Mouse (Mus musculus): ENCODE results near the gene Spg7.

- no peak for TF ChIP-seq CTCF (IDR thresholded peaks at IDR 0.05; ENCODE audit: low read depth, low read length)
- no peak for TF ChIP-seq POLR2A (IDR thresholded peaks at IDR 0.05; ENCODE audit: borderline replicate concordance, low read depth, low read length)
These were observed 40.0 kb upstream of the Spg7 start for GRCm38 (mm10) chr8:123022727-123023126.

Measured in bone marrow macrophage, adult 2 months (primary cell).